Mouse (Mus musculus) megakaryocyte, embryonic 14.5 days (primary cell): ENCODE results near the gene Vmn2r96.

Source experiments
- FLI1 ChIP-seq: IDR thresholded peaks from 2 replicates; pipeline ENCODE4 v1.6.1; 2012; ENCODE audit warnings: low read length, inconsistent platforms, mixed read lengths
- GATA1 ChIP-seq: IDR thresholded peaks from 3 replicates; pipeline ENCODE4 v1.6.1; 2012; ENCODE audit warnings: mixed read lengths, low read length, inconsistent platforms, borderline replicate concordance

DNA sequence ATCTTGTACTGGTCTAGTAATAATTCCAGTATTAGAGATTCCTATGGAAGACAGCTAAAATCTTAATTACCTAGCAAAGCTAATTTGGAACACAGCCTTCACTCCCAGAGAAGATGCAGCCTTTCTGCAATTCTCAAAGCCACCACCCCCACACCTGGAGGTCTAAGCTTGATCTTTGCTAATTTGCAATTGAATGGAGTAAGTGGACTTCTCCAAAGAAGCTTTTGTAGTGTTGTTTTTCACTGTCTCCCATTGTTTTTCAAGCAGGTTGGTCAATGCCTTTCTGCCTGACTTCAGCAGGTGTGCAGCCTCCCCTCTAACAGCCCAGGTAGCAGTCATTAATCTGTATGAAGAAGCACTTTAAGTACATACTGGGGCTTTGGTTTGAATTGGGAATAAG, 49.6 kb upstream of the Vmn2r96 start:
- TF ChIP-seq GATA1 (no peak), FLI1 (no peak)
